Mouse (Mus musculus) stomach, embryonic 14.5 days (tissue): ENCODE results near the gene Vopp1. TPM values are rescaled to one million over a fixed set of nuclear protein-coding genes. Genes with fewer than 3 reads are reported as not detected.

Source experiments
- ATAC-seq: fragments of 200-750 bp; cut with Nextera tagmentation; 2 replicates; pipeline ENCODE4 v1.8.0; 2017; ENCODE audit warnings: low read depth, moderate TSS enrichment; ENCODE audit not compliant: insufficient number of reproducible peaks, insufficient read depth, low FRiP score
- H3K27ac ChIP-seq: fragments of 300-500 bp; sonication (generic); 2 replicates; pipeline ENCODE4 v1.5.1; 2014; ENCODE audit warnings: mild to moderate bottlenecking, low read length, moderate library complexity, mixed read lengths
- H3K27me3 ChIP-seq: fragments of 300-500 bp; sonication (generic); 2 replicates; pipeline ENCODE4 v1.6.1; 2014; ENCODE audit warnings: low read length, control low read depth, mixed read lengths; ENCODE audit not compliant: control insufficient read depth, insufficient read depth
- H3K36me3 ChIP-seq: fragments of 300-500 bp; sonication (generic); 2 replicates; pipeline ENCODE4 v1.6.1; 2014; ENCODE audit warnings: mild to moderate bottlenecking, control low read depth, low read length, moderate library complexity, mixed read lengths; ENCODE audit not compliant: control insufficient read depth, insufficient read depth
- H3K4me1 ChIP-seq: fragments of 300-500 bp; sonication (generic); 2 replicates; pipeline ENCODE4 v1.6.1; 2014; ENCODE audit warnings: low read length, control low read depth, mixed read lengths; ENCODE audit not compliant: control insufficient read depth, insufficient read depth
- H3K4me2 ChIP-seq: fragments of 300-500 bp; sonication (generic); replicated peaks from 2 replicates; pipeline ENCODE4 v1.6.1; 2014; ENCODE audit warnings: low read depth, low read length, control low read depth
- H3K4me3 ChIP-seq: fragments of 300-500 bp; sonication (generic); 2 replicates; pipeline ENCODE4 v1.5.1; 2014; ENCODE audit warnings: low read depth, low read length, control low read depth
- H3K9ac ChIP-seq: fragments of 300-500 bp; sonication (generic); replicated peaks from 2 replicates; pipeline ENCODE4 v1.6.1; 2014; ENCODE audit warnings: low read depth, mild to moderate bottlenecking, control low read depth, low read length, moderate library complexity, mixed read lengths
- H3K9me3 ChIP-seq: fragments of 300-500 bp; sonication (generic); 2 replicates; pipeline ENCODE4 v1.6.1; 2016; ENCODE audit warnings: low read depth, low read length, control low read depth; ENCODE audit not compliant: control insufficient read depth
- WGBS: fragments of 180-500 bp; shearing (Covaris S2); extraction: QIAGEN DNeasy Blood & Tissue Kit; methylation state at CpG from one replicate; pipeline ENCODE4 v1.1.7; 2014; 5-methylcytosine and 5-hydroxymethylcytosine counted together
- polyA plus RNA-seq: library from polyadenylated mRNA; unstranded; fragments of >200 nt; fragmentation: Nextera tagmentation; extraction: Ambion mirVana; gene quantifications from 2 replicates; pipeline ENCODE4 v1.2.1, GENCODE M21; 2014

The Vopp1 gene
- polyA plus RNA-seq, 1 experiment from 2014 or later: 26.7 TPM

GRCm38 (mm10) chr6:57768948-57769525, 55.9 kb downstream of the Vopp1 start:
- Histone ChIP-seq H3K27me3 (no peaks in the 10 kb centered on the region), H3K9me3 (no peaks in the 10 kb centered on the region), H3K4me1 (no peaks in the 10 kb centered on the region), H3K36me3 (peaks cover 4% of the 10 kb centered on the region; the same call in 1 of the 2 replicates), H3K4me3 (no peak overlapping the region), H3K9ac (no peak overlapping the region), H3K4me2 (no peak overlapping the region), H3K27ac (no peak overlapping the region)
- ATAC-seq: no peak
- 70% methylated on average over 7 of the region's 7 CpGs for WGBS

- Histone ChIP-seq H3K4me1 (no peaks in the 10 kb centered on the region), H3K9me3 (no peaks in the 10 kb centered on the region), H3K9ac (no peak overlapping the region), H3K27ac (no peak overlapping the region), H3K4me2 (no peak overlapping the region), H3K27me3 (no peaks in the 10 kb centered on the region), H3K4me3 (no peak overlapping the region), H3K36me3 (no peaks in the 10 kb centered on the region; the same call in 1 of the 2 replicates)
- 40% methylated on average over 8 of the region's 8 CpGs for WGBS
- no peak; the same call in 1 of the 2 replicates for ATAC-seq
Observed at GRCm38 (mm10) chr6:57767112-57767868, 57.7 kb downstream of the Vopp1 start.

- Histone ChIP-seq H3K4me2 (no peak overlapping the region), H3K9me3 (no peaks in the 10 kb centered on the region), H3K9ac (no peak overlapping the region), H3K27ac (no peak overlapping the region), H3K27me3 (no peaks in the 10 kb centered on the region), H3K4me1 (no peaks in the 10 kb centered on the region), H3K4me3 (no peak overlapping the region), H3K36me3 (no peaks in the 10 kb centered on the region; the same call in 1 of the 2 replicates)
- 73% methylated on average over 1 of the region's 1 CpGs for WGBS
- ATAC-seq: peak; percentile 86; the same call in 1 of the 2 replicates
Observed at GRCm38 (mm10) chr6:57766287-57766686, 58.7 kb downstream of the Vopp1 start.

DNA sequence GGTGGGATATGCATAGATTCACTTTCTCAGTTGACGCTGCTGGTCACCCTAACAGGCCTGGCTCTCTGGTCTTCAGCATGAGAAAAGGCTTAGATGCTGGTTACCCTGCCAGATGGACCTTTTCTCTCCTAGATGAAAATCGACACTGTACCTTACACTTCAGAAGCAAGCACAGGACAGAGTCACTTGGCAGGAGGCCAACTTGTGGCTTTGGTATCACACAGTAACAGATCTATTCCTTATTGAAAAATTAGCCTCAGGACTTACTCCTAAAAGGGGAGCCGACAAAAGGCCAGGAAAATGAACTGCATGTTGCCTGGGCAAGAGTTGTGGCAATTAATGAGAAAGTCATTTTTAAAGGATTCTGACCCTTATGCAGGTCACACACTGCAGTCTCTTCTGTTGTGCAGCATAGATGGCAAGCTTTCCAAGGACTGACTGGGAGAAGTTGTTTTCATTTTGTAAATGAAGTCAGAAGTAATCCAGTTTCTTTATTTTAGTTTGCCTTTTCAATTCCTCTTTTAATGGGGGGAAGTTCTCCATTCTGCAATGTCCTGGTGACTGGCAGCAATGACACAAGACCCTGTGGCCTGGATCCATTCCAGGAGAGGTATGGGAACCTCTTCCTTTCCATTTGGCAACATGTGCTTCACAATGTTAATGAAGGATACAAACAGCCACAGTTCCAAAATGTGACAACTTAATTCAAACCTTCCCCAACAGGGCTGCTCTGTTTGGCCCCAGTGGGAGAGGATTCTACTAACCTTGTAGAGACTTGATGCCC, 59.7 kb downstream of the Vopp1 start:
- H3K27me3 ChIP-seq: no peaks in the 10 kb centered on the region
- H3K36me3 ChIP-seq: peaks cover 3% of the 10 kb centered on the region; the same call in 1 of the 2 replicates
- no peak overlapping the region for H3K27ac ChIP-seq
- ATAC-seq: no peak
- H3K9me3 ChIP-seq: no peaks in the 10 kb centered on the region
- no peak overlapping the region for H3K4me3 ChIP-seq
- 51% methylated on average over 3 of the region's 3 CpGs for WGBS
- H3K4me1 ChIP-seq: no peaks in the 10 kb centered on the region
- H3K4me2 ChIP-seq: no peak overlapping the region
- no peak overlapping the region for H3K9ac ChIP-seq

- no peaks in the 10 kb centered on the region for H3K27me3 ChIP-seq
- no peak overlapping the region for H3K9ac ChIP-seq
- H3K4me3 ChIP-seq: no peak overlapping the region
- H3K36me3 ChIP-seq: peaks cover 5% of the 10 kb centered on the region; the same call in 1 of the 2 replicates
- no peak for ATAC-seq
- no peaks in the 10 kb centered on the region for H3K4me1 ChIP-seq
- no peak overlapping the region for H3K27ac ChIP-seq
- no peaks in the 10 kb centered on the region for H3K9me3 ChIP-seq
- H3K4me2 ChIP-seq: no peak overlapping the region
Observed at GRCm38 (mm10) chr6:57763054-57763453, 61.9 kb downstream of the Vopp1 start.

DNA sequence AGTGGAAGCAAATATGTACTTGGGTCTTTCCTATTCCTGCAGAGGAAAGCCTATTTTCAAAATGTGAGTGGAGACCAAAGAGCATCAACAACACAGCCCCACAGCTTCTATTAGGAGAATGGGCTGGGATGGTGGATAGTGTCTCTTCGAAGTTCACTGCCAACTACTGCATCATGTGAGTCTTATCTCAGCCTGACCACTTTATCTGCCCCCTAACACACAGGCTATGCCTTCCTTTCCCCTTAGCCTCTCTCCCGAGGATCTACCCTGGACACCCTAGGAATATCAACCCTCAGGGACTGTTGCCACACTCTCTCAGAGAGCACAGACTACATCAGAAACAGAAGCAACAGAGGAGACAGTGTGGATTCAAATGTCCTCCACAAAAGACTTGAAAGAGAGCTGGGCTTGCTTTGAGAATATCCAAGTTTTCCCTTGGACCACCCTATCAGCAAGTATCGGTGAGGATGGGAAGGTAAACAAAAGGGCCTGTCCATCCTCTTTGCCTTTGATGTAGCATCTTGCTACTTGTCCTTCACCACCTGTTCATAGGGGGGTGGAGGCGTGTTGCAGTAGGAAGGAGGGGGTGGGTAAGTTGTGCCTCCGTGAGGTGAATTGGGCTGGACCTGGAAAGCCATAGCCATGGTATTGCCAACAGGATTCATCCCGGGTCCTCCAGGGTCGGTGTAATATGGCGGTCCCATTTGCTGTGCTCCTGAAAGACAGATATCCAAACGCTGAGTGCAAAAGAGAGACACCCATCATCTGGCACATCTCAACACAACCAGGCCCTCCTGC, 70.8 kb downstream of the Vopp1 start:
- Histone ChIP-seq H3K4me2 (no peak overlapping the region), H3K27me3 (no peaks in the 10 kb centered on the region), H3K27ac (no peak overlapping the region), H3K9ac (no peak overlapping the region), H3K4me1 (no peaks in the 10 kb centered on the region), H3K36me3 (peaks cover 6% of the 10 kb centered on the region), H3K4me3 (no peak overlapping the region), H3K9me3 (no peaks in the 10 kb centered on the region)
- WGBS: 89% methylated on average over 9 of the region's 9 CpGs
- no peak for ATAC-seq

GRCm38 (mm10) chr6:57745748-57746129, 79.2 kb downstream of the Vopp1 start:
- no peaks in the 10 kb centered on the region for H3K4me1 ChIP-seq
- no peaks in the 10 kb centered on the region for H3K27me3 ChIP-seq
- H3K27ac ChIP-seq: no peak overlapping the region
- no peak overlapping the region for H3K9ac ChIP-seq
- ATAC-seq: no peak
- no peak overlapping the region for H3K4me3 ChIP-seq
- H3K9me3 ChIP-seq: no peaks in the 10 kb centered on the region
- no peak overlapping the region for H3K4me2 ChIP-seq
- no peaks in the 10 kb centered on the region for H3K36me3 ChIP-seq
- WGBS: 90% methylated on average over 2 of the region's 2 CpGs
